Mouse (Mus musculus): ENCODE measurements around the gene Scgb1b27.
"Not testable (repeated sequence)": the region's sequence is repeated elsewhere in the genome, so short reads cannot be mapped to it uniquely, and the experiment has no call there.

The Scgb1b27 gene

DNA sequence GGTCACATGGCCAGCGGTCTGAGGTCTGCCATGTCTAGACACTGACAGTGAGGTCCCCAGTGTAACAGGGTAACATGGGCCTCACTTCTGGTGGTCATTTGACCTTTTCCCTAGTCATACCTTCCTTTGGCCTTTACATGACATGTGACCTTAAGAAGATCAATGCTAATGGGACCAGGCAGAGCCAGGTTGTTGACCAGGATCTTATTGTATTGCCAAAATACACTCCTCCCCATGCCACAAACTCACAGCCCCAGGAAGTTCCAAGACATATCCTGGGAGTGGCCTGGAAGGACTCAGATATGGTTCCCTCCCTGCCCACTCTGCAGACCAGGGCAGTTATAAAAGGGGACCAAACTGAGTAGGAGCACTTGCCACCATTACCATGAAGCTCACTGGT lies at the start of gene Scgb1b27:
Scgb1b27 (plus strand) TSS at position 301 of the 400 bp plus-strand sequence.
- DNase-seq, result not testable (repeated sequence)

DNA sequence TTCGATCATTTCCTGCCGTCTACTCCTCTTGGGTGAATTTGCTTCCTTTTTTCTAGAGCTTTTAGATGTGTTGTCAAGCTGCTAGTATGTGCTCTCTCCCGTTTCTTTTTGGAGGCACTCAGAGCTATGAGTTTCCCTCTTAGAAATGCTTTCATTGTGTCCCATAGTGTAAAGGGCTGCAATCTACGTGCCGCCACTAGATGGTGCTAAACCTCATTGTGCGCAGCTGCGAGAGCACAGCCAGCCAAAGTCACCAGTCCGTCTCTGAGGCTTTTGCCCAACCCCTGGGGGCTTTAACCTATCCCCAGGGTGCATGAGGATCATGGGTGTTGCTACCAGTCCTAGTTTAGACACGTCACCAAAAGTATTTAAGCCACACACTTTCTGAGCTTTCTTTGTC lies 39.0 kb upstream of the Scgb1b27 start:
- peak; percentile 12 to 14 for DNase-seq

DNA sequence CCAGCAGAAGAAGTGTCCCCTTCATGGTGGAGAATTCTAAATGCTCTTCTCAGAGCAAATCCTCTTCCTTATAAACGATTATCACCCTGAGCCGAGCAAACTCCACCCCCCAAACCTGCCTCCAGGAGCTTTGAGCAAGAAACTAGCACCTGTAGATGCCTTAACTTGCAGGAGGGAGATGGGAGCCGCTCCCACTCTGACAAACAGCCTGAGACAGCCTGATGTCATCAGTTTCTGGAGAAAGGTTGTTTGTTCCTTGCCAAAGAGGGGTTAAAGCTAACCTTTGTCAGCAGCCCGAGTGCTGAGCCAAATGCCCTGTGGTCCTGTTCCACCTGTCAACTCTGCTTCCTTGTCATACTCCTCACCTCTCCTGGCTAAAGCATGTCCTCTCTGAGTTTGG lies 7.4 kb upstream of the Scgb1b27 start, which contains the start of gene Scgb2b27:
Scgb2b27 (minus strand) TSS at position 101 of the 400 bp plus-strand sequence.
- DNase-seq, result no peak

DNA sequence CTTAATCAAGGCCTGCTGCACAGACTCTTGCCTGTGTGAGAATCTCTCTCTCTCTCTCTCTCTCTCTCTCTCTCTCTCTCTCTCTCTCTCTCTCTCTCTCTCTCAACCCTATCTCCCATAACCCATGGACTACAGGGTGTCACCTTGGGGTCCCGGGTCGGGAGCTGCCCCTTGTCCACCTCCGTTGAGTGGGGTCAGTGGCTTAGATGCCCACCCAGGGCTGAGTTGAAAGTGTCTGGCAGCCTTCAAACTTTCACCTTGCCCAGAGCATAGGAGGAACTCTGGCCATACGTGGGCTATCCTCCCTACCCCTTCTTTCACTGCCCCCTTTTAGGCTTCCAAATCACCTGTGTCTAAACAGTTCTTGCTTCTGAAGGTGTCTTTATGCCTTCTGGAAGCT lies 4.4 kb downstream of the Scgb1b27 start:
- no peak for DNase-seq

DNA sequence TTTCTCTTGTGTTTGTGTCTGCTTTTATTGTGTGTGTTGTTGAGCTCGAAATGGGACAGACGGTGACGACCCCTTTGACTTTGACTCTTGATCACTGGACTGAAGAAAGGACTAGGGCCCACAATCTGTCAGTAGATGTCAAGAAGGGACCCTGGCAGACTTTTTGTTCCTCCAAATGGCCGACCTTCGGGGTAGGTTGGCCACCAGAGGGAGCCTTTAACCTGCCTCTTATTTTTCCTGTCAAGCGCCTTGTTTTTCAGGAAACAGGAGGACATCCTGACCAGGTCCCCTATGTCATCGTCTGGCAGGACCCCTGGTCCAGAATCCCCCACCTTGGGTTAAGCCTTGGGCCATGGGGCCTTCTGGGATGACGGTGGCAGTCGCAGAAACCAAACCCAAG lies 5.9 kb downstream of the Scgb1b27 start:
- not testable (repeated sequence) for DNase-seq

DNA sequence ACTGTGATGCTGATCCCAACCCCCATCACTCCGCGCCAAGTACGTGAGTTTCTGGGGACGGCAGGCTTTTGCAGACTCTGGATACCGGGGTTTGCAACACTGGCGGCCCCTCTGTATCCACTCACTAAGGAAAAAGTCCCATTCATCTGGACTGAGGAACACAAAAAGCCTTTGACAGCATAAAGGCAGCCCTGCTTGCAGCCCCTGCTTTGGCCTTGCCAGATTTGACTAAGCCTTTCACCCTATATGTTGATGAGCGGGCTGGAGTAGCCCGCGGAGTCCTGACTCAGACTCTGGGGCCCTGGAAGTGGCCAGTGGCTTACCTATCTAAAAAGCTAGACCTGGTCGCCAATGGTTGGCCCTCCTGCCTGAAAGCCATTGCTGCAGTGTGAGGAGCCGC lies 8.7 kb downstream of the Scgb1b27 start:
- no peak for DNase-seq

DNA sequence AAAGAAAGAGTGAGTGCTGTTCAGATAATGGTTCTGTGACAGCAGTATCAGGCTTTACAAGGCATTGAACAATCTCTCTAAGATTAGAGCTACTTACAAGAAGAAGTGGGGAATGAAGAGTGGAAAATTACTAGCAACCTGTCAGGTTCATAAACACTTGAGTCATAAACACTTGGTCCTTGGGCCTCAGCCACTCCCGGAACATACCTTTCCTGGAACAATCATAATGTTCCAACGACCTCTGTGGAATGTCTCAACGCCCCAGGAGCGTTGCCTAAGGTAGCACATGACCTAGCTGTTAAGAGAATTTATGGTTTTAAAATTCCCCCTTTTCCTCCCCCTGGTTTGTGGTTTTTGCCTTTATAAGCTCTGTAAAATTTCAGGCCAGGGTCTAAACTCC lies 13.3 kb downstream of the Scgb1b27 start:
- not testable (repeated sequence) for DNase-seq

DNA sequence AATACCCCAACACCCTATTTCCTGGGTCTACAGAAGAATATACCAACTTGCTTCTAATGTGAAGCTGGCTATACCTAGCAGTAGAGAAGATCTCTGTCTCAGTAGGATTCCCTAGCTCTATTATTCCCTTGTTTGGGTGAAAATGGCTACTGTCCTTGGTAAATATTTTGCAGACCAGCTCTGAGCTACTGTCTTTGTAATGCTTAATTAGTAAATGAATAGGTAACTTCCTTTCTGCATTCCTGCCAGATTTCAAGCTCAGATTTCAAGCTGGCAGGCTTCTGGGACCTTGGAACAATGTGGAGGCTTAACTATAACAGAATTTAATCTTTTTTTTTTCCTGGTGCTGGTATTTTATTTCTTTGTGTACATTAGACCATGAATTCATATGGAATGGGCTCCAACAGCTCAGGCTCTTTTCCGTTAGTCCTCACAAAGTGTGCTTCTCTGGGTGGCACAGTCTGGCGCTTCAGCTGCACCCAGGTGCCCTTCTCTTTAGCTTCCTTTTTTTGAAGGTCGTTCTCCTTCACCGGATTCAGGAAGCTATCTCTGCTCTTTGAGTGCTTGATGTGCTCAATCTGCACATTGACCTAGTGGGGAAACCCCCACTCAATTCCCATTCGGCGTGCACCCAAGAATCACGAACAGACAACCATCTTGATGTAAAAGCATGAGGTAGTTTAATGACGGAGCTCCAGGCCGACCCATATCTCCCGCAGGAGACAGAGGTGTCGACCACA lies 15.0 kb downstream of the Scgb1b27 start:
- DNase-seq, result not testable (repeated sequence)

DNA sequence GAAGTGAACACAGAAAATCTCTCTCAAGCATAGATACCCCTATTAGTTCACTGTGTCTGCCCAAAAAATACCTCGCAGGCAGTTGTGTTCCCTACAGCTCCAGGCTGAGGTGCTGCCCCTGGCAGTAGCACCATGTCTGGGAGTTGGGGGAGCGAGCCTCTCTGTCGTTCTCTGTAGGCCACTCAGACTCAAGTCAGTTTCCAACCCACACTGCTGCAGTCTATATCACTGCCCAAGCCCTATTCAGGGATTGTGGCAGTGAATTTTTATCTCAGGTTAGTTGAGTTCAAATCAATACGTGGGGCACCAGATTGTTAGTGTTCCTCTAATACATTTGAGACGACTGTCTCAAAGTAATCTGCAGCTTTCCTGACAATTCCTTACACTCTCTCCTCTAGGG lies 46.8 kb downstream of the Scgb1b27 start:
- DNase-seq, result not testable (repeated sequence)

Measured in lung, adult 18-20 months (tissue).